Mouse (Mus musculus) lung, embryonic 14.5 days (tissue): ENCODE results near the gene Cxcl12. TPM values are rescaled to one million over a fixed set of nuclear protein-coding genes. Genes with fewer than 3 reads are reported as not detected.

Experiments
- ATAC-seq: fragments of 200-750 bp; cut with Nextera tagmentation; 2 replicates; pipeline ENCODE4 v1.8.0; 2017; ENCODE audit warnings: mild to moderate bottlenecking, moderate TSS enrichment, moderate library complexity; ENCODE audit not compliant: insufficient read depth
- DNase-seq: peaks from one replicate; pipeline ENCODE4 v3.0.0-alpha.2; 2015
- H3K27ac ChIP-seq: fragments of 300-500 bp; sonication (generic); 2 replicates; pipeline ENCODE4 v1.5.1; 2014; ENCODE audit warnings: low read depth, mild to moderate bottlenecking, moderate library complexity
- H3K27me3 ChIP-seq: fragments of 300-500 bp; sonication (generic); 2 replicates; pipeline ENCODE4 v1.6.1; 2014; ENCODE audit warnings: low read length, control low read depth; ENCODE audit not compliant: insufficient read depth
- H3K36me3 ChIP-seq: fragments of 300-500 bp; sonication (generic); 2 replicates; pipeline ENCODE4 v1.6.1; 2014; ENCODE audit warnings: control low read depth; ENCODE audit not compliant: insufficient read depth
- H3K4me1 ChIP-seq: fragments of 300-500 bp; sonication (generic); 2 replicates; pipeline ENCODE4 v1.6.1; 2014; ENCODE audit warnings: antibody characterized with exemption, control low read depth; ENCODE audit not compliant: insufficient read depth
- H3K4me2 ChIP-seq: fragments of 300-500 bp; sonication (generic); 2 replicates; pipeline ENCODE4 v1.6.1; 2014; ENCODE audit warnings: mild to moderate bottlenecking
- H3K4me3 ChIP-seq: fragments of 300-500 bp; sonication (generic); 2 replicates; pipeline ENCODE4 v1.5.1; 2014; ENCODE audit warnings: low read depth, low read length
- H3K9ac ChIP-seq: fragments of 300-500 bp; sonication (generic); 2 replicates; pipeline ENCODE4 v1.6.1; 2014
- H3K9me3 ChIP-seq: fragments of 300-500 bp; sonication (generic); 2 replicates; pipeline ENCODE4 v1.6.1; 2016; ENCODE audit warnings: low read depth, low read length, control low read depth
- CTCF ChIP-seq: IDR thresholded peaks from 2 replicates; pipeline ENCODE4 v1.5.1; 2016; ENCODE audit warnings: antibody characterized with exemption, low read depth
- WGBS: fragments of 180-500 bp; shearing (Covaris S2); extraction: QIAGEN DNeasy Blood & Tissue Kit; methylation state at CpG from one replicate; pipeline ENCODE4 v1.1.7; 2014; 5-methylcytosine and 5-hydroxymethylcytosine counted together
- polyA plus RNA-seq: library from polyadenylated mRNA; unstranded; fragments of >200 nt; fragmentation: Nextera tagmentation; extraction: Ambion mirVana; gene quantifications from 2 replicates; pipeline ENCODE4 v1.2.1, GENCODE M21; 2014

Cxcl12 gene
- 87.4 and 91.0 TPM in 2 replicates for polyA plus RNA-seq

DNA sequence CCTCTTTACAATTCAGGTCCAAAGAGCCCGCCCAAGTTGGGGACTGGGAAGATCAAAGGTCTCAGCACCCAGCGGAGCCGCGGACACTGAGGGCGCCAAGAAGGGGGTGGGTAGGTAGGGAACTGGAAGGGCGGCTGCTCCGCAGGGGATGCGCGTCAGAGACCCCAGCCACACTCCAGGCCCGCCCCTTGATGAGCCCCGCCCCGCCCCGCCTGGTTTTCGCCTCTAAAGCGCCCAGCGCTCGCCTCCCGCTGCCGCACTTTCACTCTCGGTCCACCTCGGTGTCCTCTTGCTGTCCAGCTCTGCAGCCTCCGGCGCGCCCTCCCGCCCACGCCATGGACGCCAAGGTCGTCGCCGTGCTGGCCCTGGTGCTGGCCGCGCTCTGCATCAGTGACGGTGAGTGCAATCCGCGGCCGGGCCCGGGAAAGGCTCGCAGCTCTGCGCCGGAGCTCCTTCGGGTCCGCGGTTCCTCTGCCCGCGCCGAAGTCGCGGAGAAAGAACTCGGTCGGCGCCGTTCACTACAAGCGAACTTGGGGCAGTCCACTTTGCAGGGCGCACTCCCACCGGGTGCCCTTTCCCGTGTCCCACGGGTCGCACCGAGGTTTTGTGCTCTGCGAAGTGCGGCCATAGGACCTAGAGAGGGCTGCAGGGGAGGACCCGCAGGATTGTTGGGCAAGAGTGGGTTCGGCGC, at the start of gene Cxcl12:
TSS of gene Cxcl12 (plus strand) at position 215 of the 691 bp plus-strand sequence.
- Histone ChIP-seq H3K9me3 (no peaks in the 10 kb centered on the region), H3K4me1 (peaks cover 3% of the 10 kb centered on the region; the same call in 1 of the 2 replicates), H3K9ac (peak within 1 kb of the TSS; percentile 68), H3K4me3 (peak within 1 kb of the TSS; percentile 64), H3K4me2 (peak within 1 kb of the TSS; percentile 87), H3K27ac (peak within 1 kb of the TSS; percentile 50; the same call in 1 of the 2 replicates), H3K36me3 (0 out of 2 replicates have a peak, but pooled peaks cover 7% of the 10 kb centered on the region), H3K27me3 (peaks cover 33% of the 10 kb centered on the region)
- TF ChIP-seq CTCF, result no peak
- ATAC-seq (peak; percentile 73), DNase-seq (peak; percentile 75)
- WGBS, result under 1% methylated on average over 62 of the region's 64 CpGs

- H3K9ac ChIP-seq, result no peak overlapping the region
- no peaks in the 10 kb centered on the region for H3K27me3 ChIP-seq
- H3K36me3 ChIP-seq, result no peaks in the 10 kb centered on the region
- H3K4me3 ChIP-seq, result no peak overlapping the region
- ATAC-seq, result no peak
- H3K9me3 ChIP-seq, result no peaks in the 10 kb centered on the region
- no peak for TF ChIP-seq CTCF
- no peaks in the 10 kb centered on the region for H3K4me1 ChIP-seq
- no peak overlapping the region for H3K4me2 ChIP-seq
- no peak for DNase-seq
- no peak overlapping the region for H3K27ac ChIP-seq
- WGBS, result 87% methylated on average over 3 of the region's 3 CpGs
These were observed 46.3 kb upstream of the Cxcl12 start for GRCm38 (mm10) chr6:117122074-117122473.

GRCm38 (mm10) chr6:117126356-117126755, 42.0 kb upstream of the Cxcl12 start:
- no peak for ATAC-seq
- DNase-seq, result no peak
- 84% methylated on average over 1 of the region's 1 CpGs for WGBS
- Histone ChIP-seq H3K27ac (no peak overlapping the region), H3K27me3 (no peaks in the 10 kb centered on the region), H3K4me3 (no peak overlapping the region), H3K36me3 (no peaks in the 10 kb centered on the region), H3K4me2 (no peak overlapping the region), H3K9me3 (no peaks in the 10 kb centered on the region), H3K9ac (no peak overlapping the region), H3K4me1 (peaks cover 15% of the 10 kb centered on the region)
- TF ChIP-seq CTCF, result no peak

- H3K4me3 ChIP-seq, result no peak overlapping the region
- DNase-seq, result peak; percentile 93
- H3K4me1 ChIP-seq, result peaks cover 15% of the 10 kb centered on the region
- H3K36me3 ChIP-seq, result no peaks in the 10 kb centered on the region
- no peak overlapping the region for H3K27ac ChIP-seq
- WGBS, result 26% methylated on average over 4 of the region's 4 CpGs
- peak; percentile 76 for ATAC-seq
- no peak overlapping the region for H3K9ac ChIP-seq
- TF ChIP-seq CTCF, result no peak
- no peaks in the 10 kb centered on the region for H3K9me3 ChIP-seq
- no peaks in the 10 kb centered on the region for H3K27me3 ChIP-seq
- no peak overlapping the region for H3K4me2 ChIP-seq
These were observed 38.9 kb upstream of the Cxcl12 start for GRCm38 (mm10) chr6:117129443-117129842.

- H3K4me3 ChIP-seq, result no peak overlapping the region
- H3K4me1 ChIP-seq, result peaks cover 15% of the 10 kb centered on the region
- no peak overlapping the region for H3K9ac ChIP-seq
- ATAC-seq (no peak; the same call in 1 of the 2 replicates), DNase-seq (peak; percentile 36)
- H3K36me3 ChIP-seq, result no peaks in the 10 kb centered on the region
- no peak for TF ChIP-seq CTCF
- H3K27me3 ChIP-seq, result no peaks in the 10 kb centered on the region
- peak overlapping the region; percentile 29 for H3K4me2 ChIP-seq
- 35% methylated on average over 15 of the region's 15 CpGs for WGBS
- H3K9me3 ChIP-seq, result no peaks in the 10 kb centered on the region
- no peak overlapping the region for H3K27ac ChIP-seq
These were observed 37.6 kb upstream of the Cxcl12 start for GRCm38 (mm10) chr6:117130680-117131111.

DNA sequence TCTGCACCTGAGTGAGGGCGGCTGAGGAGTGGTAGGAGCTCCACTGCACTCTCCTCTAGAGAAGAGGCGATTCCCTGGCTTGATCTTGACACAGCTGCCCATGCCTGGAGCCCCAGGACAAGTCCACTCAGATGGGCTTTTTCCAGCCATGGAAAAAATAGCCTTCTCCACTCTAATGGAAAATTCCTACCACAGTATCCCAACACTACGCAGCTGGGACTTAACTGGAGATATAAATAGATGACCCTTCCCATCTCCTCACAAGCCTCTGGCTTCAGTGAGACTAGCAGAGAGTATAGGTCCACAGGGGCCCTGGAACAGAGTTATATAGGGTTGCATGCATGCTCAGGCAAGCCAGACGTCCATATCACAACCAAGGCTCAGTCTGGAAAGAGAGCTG, 33.8 kb upstream of the Cxcl12 start:
- no peaks in the 10 kb centered on the region for H3K27me3 ChIP-seq
- H3K4me3 ChIP-seq, result no peak overlapping the region
- H3K27ac ChIP-seq, result no peak overlapping the region
- H3K9me3 ChIP-seq, result no peaks in the 10 kb centered on the region
- TF ChIP-seq CTCF, result no peak
- H3K9ac ChIP-seq, result no peak overlapping the region
- ATAC-seq, result no peak
- H3K4me2 ChIP-seq, result no peak overlapping the region
- H3K36me3 ChIP-seq, result no peaks in the 10 kb centered on the region
- H3K4me1 ChIP-seq, result peaks cover 9% of the 10 kb centered on the region; the same call in 1 of the 2 replicates
- WGBS, result 61% methylated on average over 4 of the region's 4 CpGs
- DNase-seq, result no peak

- no peak for ATAC-seq
- Histone ChIP-seq H3K4me2 (no peak overlapping the region), H3K27me3 (no peaks in the 10 kb centered on the region), H3K27ac (no peak overlapping the region), H3K36me3 (no peaks in the 10 kb centered on the region), H3K9me3 (no peaks in the 10 kb centered on the region), H3K9ac (no peak overlapping the region), H3K4me3 (no peak overlapping the region), H3K4me1 (no peaks in the 10 kb centered on the region)
- 48% methylated on average over 2 of the region's 2 CpGs for WGBS
- DNase-seq, result peak; percentile 56
- TF ChIP-seq CTCF, result no peak
These were observed 30.6 kb upstream of the Cxcl12 start for GRCm38 (mm10) chr6:117137735-117138134.
